Mouse (Mus musculus) gastrocnemius, postnatal 14 days (tissue): ENCODE measurements around the gene Slc43a1. TPM values are rescaled to one million over a fixed set of nuclear protein-coding genes. Genes with fewer than 3 reads are reported as not detected.

ENCODE experiments used
- DNase-seq: peaks from one replicate; pipeline ENCODE4 v3.0.0; 2021; ENCODE audit warnings: mixed read lengths
- intact Hi-C: fragments of 180-260 bp; cut with DNase I; formaldehyde crosslinking; loops from one replicate; pipeline ENCODE4 v1.15.1; 2025; ENCODE audit warnings: low total_unique reads
- total RNA-seq, 2 experiments: library from RNA; stranded (reverse); gene quantifications; 2 replicates each; pipeline ENCODE4 v1.2.3; 2021

Gene Slc43a1
- total RNA-seq, 2 experiments from 2014 or later, result 6.2 to 16.1 TPM

DNA sequence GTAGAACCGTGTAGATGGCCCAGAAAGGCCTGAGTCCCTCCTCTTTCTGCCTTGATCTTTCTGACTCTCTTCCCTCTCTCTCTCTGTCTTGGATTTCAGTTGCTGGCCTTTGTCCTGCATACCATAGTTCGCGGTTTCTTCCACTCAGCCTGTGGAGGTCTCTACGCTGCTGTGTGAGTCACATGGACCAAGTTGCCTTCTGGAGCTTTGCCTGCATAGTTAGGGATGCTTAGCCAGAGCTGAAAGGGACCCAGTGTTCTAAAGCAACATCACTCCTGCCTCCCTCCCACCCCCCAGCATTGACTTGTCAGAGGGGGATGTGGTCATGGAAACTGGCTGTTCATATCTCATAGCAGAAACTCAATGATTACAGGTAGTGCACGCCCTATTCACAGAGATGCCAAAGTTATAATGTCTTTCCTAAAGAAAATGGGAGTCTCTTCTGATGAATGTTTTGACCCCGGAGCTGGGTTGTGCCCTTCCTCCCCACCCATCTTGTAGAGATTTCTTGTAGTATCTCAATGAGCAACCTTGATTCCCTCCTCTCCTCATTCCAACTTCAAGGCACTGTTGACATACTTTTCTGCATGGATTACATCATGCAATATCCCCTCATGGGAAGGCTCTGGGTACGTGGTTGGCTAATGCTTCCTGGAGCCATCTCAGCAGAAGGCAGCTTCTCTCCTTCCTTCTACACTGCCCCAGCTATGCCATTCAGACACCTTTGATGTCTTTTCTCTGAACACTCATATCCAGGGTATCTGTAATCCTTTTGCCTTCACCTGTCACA lies 21.5 kb downstream of the Slc43a1 start:
- DNase-seq, result no peak
- intact Hi-C loops, result loop anchor here (10.0 kb wide), 1 partner anchor 145 kb away; no protein-coding TSS in a partner anchor

DNA sequence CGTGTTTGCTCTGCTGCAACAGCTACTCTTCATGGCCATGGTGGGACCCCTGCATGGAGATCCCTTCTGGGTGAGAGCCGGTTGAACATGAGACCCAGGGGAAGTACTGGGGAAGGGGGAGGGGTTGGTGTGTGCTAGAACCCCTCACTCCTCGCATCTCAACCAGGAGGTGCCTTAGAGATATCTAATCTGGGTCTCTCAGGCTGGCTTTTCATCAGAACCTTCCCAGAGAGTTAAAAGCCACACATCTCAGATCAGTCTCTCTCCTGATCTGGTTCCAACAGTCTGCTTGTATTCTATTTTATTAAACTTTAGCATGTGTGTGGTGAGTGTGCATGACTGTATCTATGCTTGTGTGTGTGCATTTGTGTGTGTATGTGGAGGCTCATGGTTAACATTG lies 22.8 kb downstream of the Slc43a1 start:
- no peak for DNase-seq
- intact Hi-C loops, result loop anchor here (10.0 kb wide), 1 partner anchor 143 kb away; no protein-coding TSS in a partner anchor

- no peak for DNase-seq
- intact Hi-C loops, result loop anchor here (10.0 kb wide), 1 partner anchor 143 kb away; no protein-coding TSS in a partner anchor
Observed at GRCm38 (mm10) chr2:84862231-84862630, 23.6 kb downstream of the Slc43a1 start.

GRCm38 (mm10) chr2:84865616-84866571 lies 27.2 kb downstream of the Slc43a1 start:
- peak; percentile 58 for DNase-seq
- intact Hi-C loops, result loop anchor here (5.0 to 10.0 kb wide), 2 partner anchors 34 to 139 kb away; no protein-coding TSS in a partner anchor

DNA sequence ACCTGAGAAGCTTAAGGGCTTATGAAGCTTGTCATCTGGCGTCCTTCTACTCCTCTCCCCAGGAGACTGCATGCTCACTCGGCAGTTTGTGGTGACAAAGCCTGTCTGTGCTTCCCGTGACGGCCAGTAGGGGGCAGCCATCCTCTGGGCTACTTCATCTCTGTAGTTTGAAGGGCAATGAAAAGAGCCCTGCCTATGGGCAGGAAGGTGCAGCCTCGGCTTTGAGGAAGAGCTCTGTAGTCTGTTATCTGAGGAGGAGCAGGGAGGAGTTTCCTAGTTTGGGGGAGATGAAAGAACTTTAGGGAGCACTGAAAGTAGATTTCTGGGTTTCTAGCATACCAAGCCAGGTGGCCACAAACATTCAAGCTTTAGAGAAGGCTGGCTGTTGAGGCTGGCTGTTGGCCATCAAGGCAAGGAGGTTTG lies 29.9 kb downstream of the Slc43a1 start:
- intact Hi-C loops, result loop anchor here (5.0 to 10.0 kb wide), 2 partner anchors 36 to 136 kb away; no protein-coding TSS in a partner anchor
- DNase-seq, result peak; percentile 58

DNA sequence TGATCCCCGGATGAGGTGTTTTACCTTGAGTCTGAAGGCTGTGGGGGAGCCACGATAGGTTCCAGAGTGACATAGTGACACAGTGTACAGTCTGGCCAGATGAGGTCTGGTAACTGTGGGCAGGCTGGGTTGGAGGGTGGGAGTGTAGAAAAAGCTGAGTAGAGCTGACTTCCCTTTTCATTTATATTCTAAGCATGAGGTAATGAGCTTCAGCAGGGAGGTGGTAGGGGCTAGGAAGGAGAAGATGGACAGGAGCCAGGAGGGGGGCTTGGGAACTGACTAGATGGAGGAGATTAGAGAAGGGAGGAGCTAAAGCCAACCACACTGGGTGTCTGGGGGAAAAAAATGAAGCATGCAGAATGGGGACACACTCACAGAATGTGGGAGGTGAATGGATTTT lies 30.3 kb downstream of the Slc43a1 start:
- intact Hi-C loops, result loop anchor here (5.0 to 10.0 kb wide), 2 partner anchors 37 to 136 kb away; no protein-coding TSS in a partner anchor
- DNase-seq, result no peak

DNA sequence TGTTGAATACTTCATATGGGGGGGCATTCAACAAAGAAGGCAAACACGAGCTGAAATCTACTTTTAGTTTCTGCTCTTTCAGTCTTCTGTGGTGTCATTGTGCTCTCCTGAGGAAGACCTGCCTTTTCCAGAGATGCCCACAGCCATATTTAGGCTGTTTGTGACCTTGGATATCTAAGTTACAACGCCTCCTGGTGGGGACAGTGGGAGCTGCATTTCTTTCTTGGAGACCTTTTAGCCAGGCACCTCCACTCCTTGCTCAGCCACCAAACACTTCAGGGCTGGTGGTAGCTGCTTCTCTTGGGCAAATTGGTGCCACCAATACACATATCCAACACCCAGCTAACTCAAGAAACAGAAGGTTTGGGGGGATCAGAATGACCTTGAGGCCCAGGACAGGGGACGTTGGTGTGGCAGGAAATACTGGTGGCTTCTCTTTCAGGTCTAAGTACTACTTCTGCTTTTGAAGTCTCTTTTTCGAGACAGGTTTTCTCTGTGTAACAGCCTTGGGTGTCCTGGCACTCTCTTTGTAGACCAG lies 32.0 kb downstream of the Slc43a1 start:
- intact Hi-C loops, result no loop called here
- no peak for DNase-seq

DNA sequence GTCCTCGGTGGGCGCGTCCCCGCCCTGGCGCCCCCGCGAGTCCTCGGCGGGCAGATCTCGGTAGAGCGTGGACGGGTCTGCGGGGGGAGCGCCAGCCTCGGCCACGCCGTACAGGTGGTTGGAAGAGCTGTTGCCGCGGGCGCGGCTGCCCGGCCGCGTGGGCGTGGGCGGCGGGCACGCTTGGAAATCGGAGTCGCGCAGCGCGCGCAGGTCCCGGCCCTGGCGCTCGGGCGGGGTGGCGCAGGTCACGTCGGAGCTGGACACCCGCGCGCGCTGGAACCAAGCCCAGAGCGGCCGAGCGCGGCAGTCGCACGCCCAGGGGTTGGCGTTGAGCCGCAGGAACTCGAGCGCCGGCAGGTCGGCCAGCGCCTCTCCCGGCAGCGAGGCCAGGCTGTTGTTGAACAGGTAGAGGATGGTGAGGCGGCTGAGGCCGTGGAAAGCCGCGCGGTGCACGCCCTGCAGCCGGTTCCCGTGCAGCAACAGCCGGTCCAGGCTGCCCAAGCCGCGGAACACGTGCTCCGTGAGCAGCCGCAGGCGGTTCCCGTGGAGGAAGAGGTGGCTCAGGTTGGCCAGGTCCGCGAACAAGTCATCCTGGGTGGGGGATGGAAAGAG lies 33.6 kb downstream of the Slc43a1 start:
- intact Hi-C loops, result no loop called here
- DNase-seq, result peak; percentile 66

DNA sequence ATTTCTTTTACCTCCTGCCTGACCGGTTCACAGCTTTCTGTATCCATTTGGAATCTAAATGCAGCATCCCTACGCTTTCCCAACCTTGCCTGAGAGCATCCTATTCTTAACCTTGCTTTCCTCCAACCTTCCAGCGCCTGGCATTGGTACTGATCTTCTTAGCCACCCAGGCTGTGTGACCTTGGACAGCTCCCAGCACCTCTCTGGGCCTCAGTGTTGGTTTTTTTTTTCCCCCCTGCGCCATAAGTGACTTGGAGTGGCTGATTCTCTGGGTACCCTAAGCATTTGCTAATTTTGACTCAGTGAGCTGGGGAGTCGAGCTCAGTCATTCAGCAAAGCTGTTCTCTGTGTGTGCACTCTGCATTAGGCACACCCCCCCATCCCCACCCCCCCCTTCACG lies 37.2 kb downstream of the Slc43a1 start:
- DNase-seq, result no peak
- intact Hi-C loops, result no loop called here

DNA sequence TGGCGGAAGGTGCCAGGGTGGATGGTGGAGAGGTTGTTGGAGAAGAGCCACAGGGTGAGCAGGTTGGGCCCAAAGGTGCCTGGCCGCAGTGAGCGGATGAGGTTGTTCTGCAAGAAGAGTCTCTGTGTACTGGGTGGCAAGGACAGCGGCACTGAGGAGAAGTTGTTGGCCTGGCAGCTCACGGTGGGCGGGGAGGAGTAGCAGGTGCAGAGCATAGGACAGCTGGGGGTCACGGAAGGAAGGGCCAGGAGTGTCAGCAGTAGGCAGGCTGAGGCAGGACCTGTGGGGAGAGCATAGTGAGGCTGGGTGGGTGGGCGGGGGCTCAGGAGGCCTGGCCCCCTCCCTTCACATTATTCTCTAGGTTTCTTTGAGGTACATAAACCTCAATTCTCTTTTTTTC lies 41.9 kb downstream of the Slc43a1 start:
- no peak for DNase-seq
- intact Hi-C loops, result no loop called here

DNA sequence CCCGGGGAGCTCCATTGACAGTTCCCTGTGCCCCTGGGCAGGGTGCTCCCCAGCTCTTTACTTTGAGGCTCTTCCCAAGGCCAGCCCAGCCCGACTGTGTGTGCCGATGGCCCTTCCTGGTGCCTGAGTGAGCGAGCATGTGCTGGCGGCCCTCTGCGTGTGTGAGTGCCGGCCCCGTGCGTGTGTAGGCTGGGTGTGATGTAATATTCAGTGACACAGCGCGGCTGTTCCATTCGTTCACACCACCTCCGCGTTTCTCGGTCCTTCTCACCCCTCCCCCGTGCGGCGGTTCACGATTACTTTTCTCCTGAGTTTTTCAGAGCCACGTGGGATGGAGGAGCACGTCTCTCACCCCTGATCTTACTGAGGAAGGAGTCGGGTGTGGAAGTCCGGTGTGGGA lies 44.0 kb downstream of the Slc43a1 start:
- intact Hi-C loops, result no loop called here
- no peak for DNase-seq

DNA sequence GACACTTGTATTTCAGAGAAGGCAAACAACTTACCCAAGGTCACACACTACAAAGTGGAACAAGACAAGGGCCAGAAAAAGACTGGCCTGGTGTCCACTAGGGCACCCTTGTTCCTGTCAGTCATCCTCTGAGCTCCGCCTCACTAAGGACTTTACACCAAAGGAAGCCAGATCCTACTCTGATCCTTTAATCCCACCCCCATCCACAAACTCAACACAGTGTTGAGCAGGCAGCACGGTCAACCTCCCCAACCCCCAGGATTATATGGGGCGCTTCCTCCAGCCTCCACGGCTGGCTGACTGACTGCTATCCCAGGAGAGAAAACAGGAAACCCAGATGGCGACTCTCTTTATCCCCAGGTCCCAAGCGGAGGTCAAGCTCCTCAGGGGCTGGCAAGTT lies 44.4 kb downstream of the Slc43a1 start:
- DNase-seq, result no peak
- intact Hi-C loops, result no loop called here

DNA sequence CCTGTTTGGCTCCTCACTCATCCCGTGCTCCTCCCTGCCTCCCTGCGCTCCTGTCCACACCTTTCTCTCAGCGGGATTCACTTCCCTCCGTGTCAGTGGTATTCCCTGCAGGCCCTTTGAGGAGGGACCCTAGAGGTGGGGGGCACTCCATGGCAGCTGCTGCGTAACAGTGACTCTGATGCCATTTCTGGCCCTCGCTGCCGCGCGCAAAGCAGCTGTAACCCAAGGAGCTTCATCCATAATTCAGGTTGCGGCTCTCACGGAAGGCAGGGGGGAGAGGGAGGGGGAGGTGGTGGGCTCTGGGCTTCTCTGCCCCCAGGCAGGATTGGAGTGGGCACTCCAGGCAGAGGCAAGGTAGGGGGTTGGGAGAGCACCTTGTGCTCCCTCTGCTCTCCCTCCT lies 44.9 kb downstream of the Slc43a1 start:
- intact Hi-C loops, result no loop called here
- no peak for DNase-seq

DNA sequence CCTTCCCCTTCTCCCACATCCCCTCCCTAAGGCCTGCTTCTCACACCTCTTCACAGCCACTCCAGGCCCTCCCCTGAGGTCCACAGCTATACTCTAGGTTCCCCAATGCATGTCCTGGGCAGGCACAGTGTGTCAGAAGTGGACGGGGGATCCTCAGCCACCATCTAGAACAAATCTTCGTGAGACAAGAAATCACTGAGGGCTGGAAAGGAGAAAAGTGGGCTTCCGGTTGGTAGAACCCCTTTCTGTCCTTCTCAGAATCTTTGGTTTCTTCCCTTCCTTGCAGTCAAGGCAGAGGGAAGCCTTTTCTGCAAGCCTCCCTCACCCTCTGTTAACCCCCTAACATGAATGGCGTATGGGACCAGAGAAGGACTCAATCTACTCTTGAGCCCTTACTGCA lies 45.3 kb downstream of the Slc43a1 start:
- intact Hi-C loops, result no loop called here
- DNase-seq, result no peak

- no peak for DNase-seq
- intact Hi-C loops, result loop anchor here (5.0 kb wide), 1 partner anchor 52 kb away; no protein-coding TSS in a partner anchor
Observed at GRCm38 (mm10) chr2:84884611-84885010, 46.0 kb downstream of the Slc43a1 start.

- no peak for DNase-seq
- intact Hi-C loops, result loop anchor here (5.0 kb wide), 1 partner anchor 53 kb away; no protein-coding TSS in a partner anchor
Observed at GRCm38 (mm10) chr2:84885084-84886055, 46.7 kb downstream of the Slc43a1 start.

DNA sequence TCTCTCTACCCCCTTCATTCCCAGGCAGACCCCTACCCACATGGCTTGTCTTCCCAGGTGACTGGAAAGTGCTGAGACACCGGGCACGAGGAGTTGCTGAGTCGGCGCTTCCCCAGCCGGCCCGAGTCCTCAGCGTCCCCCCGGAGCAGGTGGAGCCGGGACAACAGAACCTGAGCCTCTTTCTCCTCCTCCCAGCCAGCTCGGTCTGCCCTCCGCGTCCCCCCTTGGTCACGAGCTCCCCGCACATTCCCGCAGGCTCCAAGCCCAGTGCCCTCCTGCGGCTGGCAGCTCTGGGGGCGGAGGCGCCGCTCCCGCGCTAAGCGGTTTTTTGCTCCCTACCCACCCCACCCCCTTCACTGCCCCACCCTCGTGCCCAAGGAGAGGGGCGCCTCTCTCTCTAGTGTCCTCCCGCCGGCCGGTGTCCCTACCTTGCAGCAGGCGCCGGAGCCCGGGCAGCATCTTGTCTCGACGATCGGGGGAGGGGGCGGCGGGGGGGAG lies 47.6 kb downstream of the Slc43a1 start, which contains the start of gene Rtn4rl2:
TSS of gene Rtn4rl2 (minus strand) at position 477 of the 498 bp plus-strand sequence.
- no peak for DNase-seq
- intact Hi-C loops, result loop anchor here (5.0 kb wide), 1 partner anchor 54 kb away; no protein-coding TSS in a partner anchor

DNA sequence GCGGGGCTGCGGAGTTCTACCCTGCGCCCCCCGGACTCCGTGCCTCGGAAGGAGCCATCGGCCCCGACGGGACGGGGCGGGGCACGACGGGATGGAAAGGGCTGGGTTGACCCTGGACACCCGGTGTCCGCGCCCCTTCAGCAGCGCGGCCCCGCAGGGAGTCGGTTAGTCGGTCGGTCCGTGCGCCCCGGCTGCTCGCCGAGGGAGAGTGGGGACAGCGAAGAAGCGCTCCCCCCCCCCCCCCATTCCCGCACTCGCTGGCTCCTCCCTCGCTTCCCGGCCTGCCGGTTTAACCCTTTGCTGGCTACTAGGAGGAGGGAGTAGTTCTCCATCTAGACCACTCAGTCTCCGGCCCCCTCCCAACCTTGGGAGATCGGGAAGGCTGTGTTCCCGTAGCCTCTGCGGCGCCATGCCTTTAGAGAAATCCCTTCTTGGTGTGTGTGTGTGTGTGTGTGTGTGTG lies 48.2 kb downstream of the Slc43a1 start:
- DNase-seq, result peak; percentile 19
- intact Hi-C loops, result loop anchor here (5.0 kb wide), 1 partner anchor 55 kb away; no protein-coding TSS in a partner anchor
